Mouse (Mus musculus) bone marrow macrophage, adult 2 months (primary cell): ENCODE measurements at regions not wholly inside any gene's neighbourhood (a gene's known extent, or its start where the extent isn't known, plus 50 kb on each side); places are given as distances from the start of the nearest gene placed in this dataset.

ENCODE experiments used
- CTCF ChIP-seq: IDR thresholded peaks from 2 replicates; pipeline ENCODE4 v1.5.1; 2012; ENCODE audit warnings: low read depth, mild to moderate bottlenecking, low read length, moderate library complexity
- POLR2A ChIP-seq: IDR thresholded peaks from 2 replicates; pipeline ENCODE4 v1.6.1; 2012; ENCODE audit warnings: mild to moderate bottlenecking, low read depth, low read length, borderline replicate concordance

DNA sequence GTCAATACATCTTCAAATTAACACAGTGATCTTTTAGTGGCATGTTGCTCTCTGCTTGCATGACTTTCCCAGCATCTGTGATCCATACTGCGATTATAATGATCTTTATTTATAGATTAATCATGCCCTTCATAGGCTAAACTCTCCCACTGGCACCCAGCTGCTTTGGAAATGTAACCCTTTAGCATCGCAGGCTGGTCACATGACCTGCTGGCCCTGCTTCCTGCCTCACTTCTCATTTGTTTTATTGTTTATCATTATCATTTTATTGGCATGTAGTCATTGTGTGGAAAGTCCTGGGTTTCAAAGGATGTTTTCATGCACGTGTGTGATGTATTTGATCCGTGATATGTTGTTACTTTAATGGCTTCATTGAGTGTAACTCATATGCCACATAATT, 384.4 kb upstream of the Pmfbp1 start:
- no peak for TF ChIP-seq CTCF
- no peak for TF ChIP-seq POLR2A
